Mouse (Mus musculus) spleen, adult 2 months (tissue): Measurements from ENCODE around the gene Ep300. TPM values are rescaled to one million over a fixed set of nuclear protein-coding genes. Genes with fewer than 3 reads are reported as not detected.
"Not testable (repeated sequence)": the region's sequence is repeated elsewhere in the genome, so short reads cannot be mapped to it uniquely, and the experiment has no call there.

Experiments
- DNase-seq, 2 experiments: peaks; one replicate each; pipeline versions ENCODE4 v3.0.0 to v3.0.0-alpha.2; 2012 to 2021; ENCODE audit warnings: low spot score in 2 of 2, low read depth in 1 of 2
- H3K27ac ChIP-seq: fragments of 200-500 bp; 2 replicates; pipeline ENCODE4 v1.5.1; 2012; ENCODE audit warnings: low read length, inconsistent platforms; ENCODE audit not compliant: insufficient read depth
- H3K27me3 ChIP-seq: fragments of 200-500 bp; 2 replicates; pipeline ENCODE4 v1.6.1; 2012; ENCODE audit warnings: mild to moderate bottlenecking, moderate library complexity, low read length, inconsistent platforms; ENCODE audit not compliant: control insufficient read depth, insufficient read depth
- H3K36me3 ChIP-seq: fragments of 200-500 bp; 2 replicates; pipeline ENCODE4 v1.6.1; 2012; ENCODE audit warnings: mild to moderate bottlenecking, low read length, inconsistent platforms; ENCODE audit not compliant: control insufficient read depth, insufficient read depth
- H3K4me1 ChIP-seq: fragments of 200-500 bp; 2 replicates; pipeline ENCODE4 v1.6.1; 2011; ENCODE audit warnings: inconsistent platforms; ENCODE audit not compliant: control insufficient read depth, insufficient read depth, insufficient read length
- H3K4me3 ChIP-seq: fragments of 200-500 bp; 2 replicates; pipeline ENCODE4 v1.5.1; 2011; ENCODE audit warnings: mild to moderate bottlenecking, inconsistent platforms; ENCODE audit not compliant: insufficient read depth, insufficient read length; ENCODE audit errors: extremely low read depth
- CTCF ChIP-seq: fragments of 200-500 bp; IDR thresholded peaks from 2 replicates; pipeline ENCODE4 v1.5.1; 2011; ENCODE audit warnings: mild to moderate bottlenecking, inconsistent platforms; ENCODE audit not compliant: insufficient read depth, insufficient read length, insufficient replicate concordance; ENCODE audit errors: extremely low read depth
- POLR2A ChIP-seq: fragments of 200-500 bp; IDR thresholded peaks from 2 replicates; pipeline ENCODE4 v1.6.1; 2011; ENCODE audit warnings: low read depth, low read length, inconsistent platforms
- WGBS: fragments of 180-500 bp; shearing (Covaris S2); methylation state at CpG from one replicate; pipeline ENCODE4 v1.1.7; 2018; 5-methylcytosine and 5-hydroxymethylcytosine counted together
- polyA plus RNA-seq: library from polyadenylated mRNA; depleted of rRNA; stranded (reverse); fragments of >200 nt; gene quantifications from 2 replicates; pipeline ENCODE4 v1.2.3, GENCODE M21; 2012

Gene Ep300
- polyA plus RNA-seq, 1 experiment, result 39.3 TPM

DNA sequence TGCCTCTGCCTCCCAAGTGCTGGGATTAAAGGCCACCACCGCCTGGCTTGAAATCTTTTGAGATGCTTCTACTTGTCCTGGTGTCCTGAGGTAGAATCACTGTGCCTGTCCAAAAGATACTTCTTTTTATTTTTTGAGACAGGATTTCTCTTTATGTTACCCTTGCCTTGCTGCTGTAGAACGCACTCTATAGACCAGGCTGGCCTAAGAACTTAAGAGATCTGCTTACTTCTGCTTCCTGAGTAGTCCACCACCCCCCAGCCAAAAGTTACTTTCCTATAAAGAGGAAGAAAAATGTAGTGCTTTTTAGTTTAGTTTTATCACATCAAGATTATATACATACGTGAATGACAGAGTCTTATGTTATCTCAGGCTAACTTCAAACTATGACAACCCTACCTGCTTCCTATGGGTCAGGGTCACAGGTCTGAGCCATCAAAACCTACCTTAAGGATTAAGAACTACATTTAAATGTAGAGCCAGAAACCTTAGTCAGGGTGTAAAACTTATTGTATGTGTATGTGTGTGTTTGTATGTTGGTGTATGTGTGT lies 9.1 kb downstream of the Ep300 start:
- TF ChIP-seq POLR2A (no peak), CTCF (no peak)
- DNase-seq, result no peak
- no peak overlapping the region for H3K4me3 ChIP-seq
- no peaks in the 10 kb centered on the region for H3K27me3 ChIP-seq
- 70% methylated on average over 3 of the region's 3 CpGs for WGBS
- no peak overlapping the region for H3K27ac ChIP-seq
- H3K36me3 ChIP-seq, result peaks cover 7% of the 10 kb centered on the region
- H3K4me1 ChIP-seq, result no peaks in the 10 kb centered on the region; the same call in 1 of the 2 replicates

GRCm38 (mm10) chr15:81598742-81599141 lies 13.6 kb downstream of the Ep300 start:
- H3K36me3 ChIP-seq, result peaks cover 14% of the 10 kb centered on the region
- not testable (repeated sequence) for H3K4me1 ChIP-seq, H3K27me3 ChIP-seq, H3K4me3 ChIP-seq, H3K27ac ChIP-seq, DNase-seq
- 76% methylated on average over 8 of the region's 8 CpGs for WGBS

DNA sequence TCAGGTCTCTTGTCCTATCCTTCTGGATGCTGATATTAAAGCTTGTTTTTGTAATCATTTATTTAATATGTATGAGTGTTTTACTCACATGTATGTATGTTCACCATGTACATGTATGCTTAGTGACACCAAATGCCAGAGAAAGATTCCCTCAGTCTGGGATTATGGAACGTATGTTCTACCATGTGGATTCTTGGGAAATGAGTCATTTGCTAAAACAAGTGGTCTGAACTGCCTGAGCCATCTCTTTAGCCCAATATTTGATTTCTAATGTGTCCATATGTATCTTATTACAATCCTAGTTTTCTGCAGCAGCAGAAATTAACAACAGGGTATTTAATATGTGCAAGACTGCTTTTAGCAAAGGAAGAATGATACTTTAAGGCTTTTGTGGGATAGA lies 20.1 kb downstream of the Ep300 start:
- no peak for TF ChIP-seq POLR2A
- no peak for TF ChIP-seq CTCF
- H3K27ac ChIP-seq, result no peak overlapping the region
- no peak for DNase-seq
- no peak overlapping the region for H3K4me3 ChIP-seq
- H3K36me3 ChIP-seq, result peaks cover 35% of the 10 kb centered on the region
- no peaks in the 10 kb centered on the region for H3K27me3 ChIP-seq
- WGBS, result 91% methylated on average over 1 of the region's 1 CpGs
- no peaks in the 10 kb centered on the region; the same call in 1 of the 2 replicates for H3K4me1 ChIP-seq

DNA sequence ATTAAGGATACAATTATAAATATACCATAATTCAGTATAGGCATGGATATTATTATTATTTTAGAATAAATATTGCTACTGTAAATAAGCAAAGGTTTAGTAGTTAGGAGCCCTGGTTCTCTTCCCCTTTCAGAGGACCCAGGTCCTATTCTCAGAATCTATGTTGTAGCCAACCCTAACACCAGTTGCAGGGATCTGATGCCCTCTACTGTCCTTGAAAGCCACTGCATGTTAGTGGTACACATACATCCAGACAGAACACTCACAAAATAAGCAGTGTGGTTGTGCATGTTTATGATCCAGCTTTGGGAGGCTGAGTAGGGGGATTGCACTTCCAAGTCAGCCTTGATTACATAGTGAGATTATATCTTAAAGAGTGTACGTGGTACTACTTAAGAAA lies 21.5 kb downstream of the Ep300 start:
- H3K36me3 ChIP-seq, result peaks cover 35% of the 10 kb centered on the region
- no peaks in the 10 kb centered on the region; the same call in 1 of the 2 replicates for H3K4me1 ChIP-seq
- no peaks in the 10 kb centered on the region for H3K27me3 ChIP-seq
- H3K27ac ChIP-seq, result no peak overlapping the region
- H3K4me3 ChIP-seq, result no peak overlapping the region
- WGBS, result 83% methylated on average over 1 of the region's 1 CpGs
- TF ChIP-seq POLR2A (no peak), CTCF (peak; percentile 42; the same call in 1 of the 2 replicates)
- peak; percentile 35 to 48 for DNase-seq

GRCm38 (mm10) chr15:81649516-81650455 lies 64.6 kb downstream of the Ep300 start:
- no peak overlapping the region for H3K4me3 ChIP-seq
- TF ChIP-seq POLR2A, result no peak
- no peak for TF ChIP-seq CTCF
- no peak for DNase-seq
- H3K27ac ChIP-seq, result no peak overlapping the region
- no peaks in the 10 kb centered on the region for H3K4me1 ChIP-seq
- H3K27me3 ChIP-seq, result no peaks in the 10 kb centered on the region
- WGBS, result 94% methylated on average over 8 of the region's 8 CpGs
- peaks cover 41% of the 10 kb centered on the region for H3K36me3 ChIP-seq

DNA sequence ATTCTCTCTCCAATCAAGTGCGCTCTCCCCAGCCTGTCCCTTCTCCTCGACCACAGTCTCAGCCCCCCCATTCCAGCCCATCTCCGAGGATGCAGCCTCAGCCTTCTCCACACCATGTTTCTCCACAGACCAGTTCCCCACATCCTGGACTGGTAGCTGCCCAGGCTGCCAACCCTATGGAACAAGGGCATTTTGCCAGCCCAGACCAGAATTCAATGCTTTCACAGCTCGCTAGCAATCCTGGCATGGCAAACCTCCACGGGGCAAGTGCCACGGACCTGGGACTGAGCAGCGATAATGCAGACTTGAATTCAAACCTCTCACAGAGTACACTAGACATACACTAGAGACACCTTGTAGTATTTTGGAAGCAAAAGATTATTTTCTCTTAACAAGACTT lies 65.5 kb downstream of the Ep300 start:
- H3K27ac ChIP-seq, result no peak overlapping the region
- WGBS, result 94% methylated on average over 7 of the region's 7 CpGs
- peaks cover 34% of the 10 kb centered on the region for H3K36me3 ChIP-seq
- H3K4me1 ChIP-seq, result no peaks in the 10 kb centered on the region
- no peak for DNase-seq
- H3K4me3 ChIP-seq, result no peak overlapping the region
- H3K27me3 ChIP-seq, result no peaks in the 10 kb centered on the region
- TF ChIP-seq CTCF (no peak), POLR2A (no peak)

GRCm38 (mm10) chr15:81661701-81662100 lies 76.5 kb downstream of the Ep300 start:
- TF ChIP-seq CTCF, result no peak
- no peak for TF ChIP-seq POLR2A

More at GRCm38 (mm10) chr15:81661701-81662100, 76.5 kb downstream of the Ep300 start:
- WGBS, result 93% methylated on average over 2 of the region's 2 CpGs
- Histone ChIP-seq H3K27me3 (no peaks in the 10 kb centered on the region), H3K4me1 (peaks cover 5% of the 10 kb centered on the region; the same call in 1 of the 2 replicates), H3K36me3 (no peaks in the 10 kb centered on the region), H3K27ac (no peak overlapping the region), H3K4me3 (no peak overlapping the region)
- no peak for DNase-seq
